Mouse (Mus musculus) adrenal gland, adult 18-20 months (tissue): ENCODE measurements around the gene Plod3. TPM values are rescaled to one million over a fixed set of nuclear protein-coding genes. Genes with fewer than 3 reads are reported as not detected.
A peak's percentile ranks its signal among the peaks of the same experiment; 100 is the strongest.

Source experiments
- DNase-seq, 2 experiments: peaks; one replicate each; pipeline ENCODE4 v3.0.0; 2021 to 2022; ENCODE audit warnings: low spot score in 2 of 2
- total RNA-seq, 2 experiments: library from RNA; stranded (reverse); gene quantifications; 1 replicate in 1 of 2; 2 replicates in 1 of 2; pipeline ENCODE4 v1.2.3; 2021

Gene Plod3
- total RNA-seq, 2 experiments from 2014 or later, result 68.7 to 72.3 TPM

DNA sequence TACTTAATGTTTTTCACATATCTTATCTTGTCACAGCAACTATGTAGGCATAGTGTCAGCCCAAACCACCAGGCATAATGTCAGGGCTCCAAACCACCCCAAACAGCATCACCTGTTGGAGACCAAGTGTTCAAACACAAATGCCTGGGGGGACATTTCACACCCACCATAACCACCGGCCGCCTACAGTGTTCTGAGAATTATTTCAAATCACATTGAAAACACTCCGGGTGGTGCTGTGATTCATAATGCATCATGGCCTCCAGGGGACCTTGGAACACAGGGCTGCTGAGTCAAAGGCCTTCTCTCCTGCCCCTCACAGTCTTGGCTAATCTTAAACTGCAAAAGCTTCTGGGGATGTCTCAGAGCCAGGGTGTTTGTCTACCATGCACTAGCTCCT is 29.1 kb downstream of the Plod3 start:
- DNase-seq, result peak in 1 of 2 experiments; percentile 42

DNA sequence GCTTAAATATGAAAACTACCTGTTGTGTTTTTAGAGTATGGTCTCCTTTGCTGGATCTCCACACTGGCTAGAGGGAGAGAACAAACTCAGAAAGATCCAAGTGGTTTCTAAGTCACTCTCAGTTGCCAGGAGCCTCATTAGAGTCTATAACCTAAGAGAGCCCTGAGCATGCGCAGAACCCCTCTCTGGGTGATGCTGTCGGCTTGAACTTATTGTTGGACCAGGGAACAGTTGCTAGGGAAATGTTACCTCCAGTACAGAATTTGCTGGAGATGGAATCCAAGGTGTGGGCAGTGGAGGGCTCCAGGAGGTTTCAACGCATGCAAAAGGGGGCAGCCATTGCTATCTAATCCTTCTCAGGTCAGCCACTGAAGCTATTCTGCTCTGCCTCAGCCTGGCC is 37.5 kb downstream of the Plod3 start:
- no peak for DNase-seq

- peak; percentile 85 to 87 for DNase-seq
Observed at GRCm38 (mm10) chr5:137025132-137025531, 38.3 kb downstream of the Plod3 start.

GRCm38 (mm10) chr5:137026092-137026491 is 39.3 kb downstream of the Plod3 start, which contains the start of gene Vgf:
Vgf (plus strand) TSS chr5:137026392.
- no peak for DNase-seq

GRCm38 (mm10) chr5:137028561-137029272 is 41.9 kb downstream of the Plod3 start:
- no peak for DNase-seq

DNA sequence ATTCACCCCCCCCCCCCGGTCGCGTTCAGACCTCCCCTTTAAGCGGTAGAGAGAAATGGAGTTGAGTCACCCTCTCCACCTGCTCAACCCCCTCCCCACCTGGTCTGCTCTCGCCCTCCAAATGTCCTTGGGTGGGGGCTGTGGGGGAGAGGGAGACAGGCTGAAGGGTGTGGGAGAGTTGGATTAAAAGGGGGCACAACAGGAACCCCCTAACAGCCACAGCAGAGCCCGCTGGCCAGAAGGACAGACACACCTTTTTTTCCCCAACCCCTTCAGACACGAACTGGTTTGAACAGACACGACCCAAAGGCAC is 42.4 kb downstream of the Plod3 start:
- no peak for DNase-seq

DNA sequence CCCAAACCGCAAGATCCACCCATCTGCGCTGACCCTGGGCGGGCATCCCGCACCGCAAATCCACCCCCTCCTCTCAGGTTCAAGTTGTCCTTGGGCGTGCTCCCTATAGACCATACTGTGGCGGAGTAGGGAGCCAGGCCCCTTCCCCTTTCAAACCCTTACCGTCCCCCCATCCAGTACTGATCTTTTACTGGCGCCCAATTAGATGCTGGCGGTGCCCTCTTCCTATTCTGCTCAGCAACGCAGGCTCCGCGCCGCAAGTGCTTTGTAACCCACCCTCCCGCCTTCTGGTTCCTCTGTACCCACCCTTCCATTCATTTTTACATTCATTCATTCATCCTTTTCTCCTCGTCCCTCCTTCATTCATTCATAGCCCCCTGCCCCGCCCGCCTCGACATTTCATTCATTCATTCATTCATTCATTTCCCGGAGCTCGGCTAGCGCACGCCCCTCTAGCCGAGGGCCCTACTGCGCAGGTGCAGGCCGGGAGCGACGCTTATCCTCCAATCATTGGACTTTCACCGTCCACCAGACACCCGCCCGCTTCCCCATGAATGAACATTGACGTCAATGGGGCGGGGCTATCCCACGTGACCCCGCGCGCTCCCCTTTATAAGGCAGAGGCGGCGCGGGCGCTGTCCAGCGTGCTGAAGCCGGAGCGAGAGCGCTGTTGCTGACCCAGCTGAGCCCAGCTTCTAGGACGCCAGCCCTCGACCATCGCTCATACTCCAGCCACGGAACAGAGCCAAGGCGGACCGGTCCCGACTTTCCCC is 43.0 kb downstream of the Plod3 start:
- DNase-seq, result peak; percentile 98

DNA sequence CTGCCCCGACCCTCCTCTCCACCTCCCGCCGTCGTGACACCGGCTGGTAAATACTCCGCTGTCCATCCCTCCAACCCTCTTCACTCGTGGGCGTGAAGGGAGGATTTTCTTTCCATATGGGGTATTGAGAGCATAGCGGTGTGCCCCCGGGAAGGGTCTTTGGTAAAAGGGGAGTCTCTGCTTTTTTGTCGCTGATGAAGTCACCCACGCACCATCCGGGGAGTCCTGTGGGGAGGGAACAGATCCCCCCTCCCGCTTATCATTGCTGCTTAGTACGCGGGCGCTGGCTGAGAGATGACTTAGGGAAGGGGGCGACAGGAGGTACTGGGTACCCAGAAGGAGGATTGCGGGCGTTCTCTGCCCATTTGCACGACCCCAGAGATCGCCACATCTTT is 43.6 kb downstream of the Plod3 start:
- DNase-seq, result no peak

GRCm38 (mm10) chr5:137031076-137032032 is 44.5 kb downstream of the Plod3 start:
- DNase-seq, result peak; percentile 37 to 39

DNA sequence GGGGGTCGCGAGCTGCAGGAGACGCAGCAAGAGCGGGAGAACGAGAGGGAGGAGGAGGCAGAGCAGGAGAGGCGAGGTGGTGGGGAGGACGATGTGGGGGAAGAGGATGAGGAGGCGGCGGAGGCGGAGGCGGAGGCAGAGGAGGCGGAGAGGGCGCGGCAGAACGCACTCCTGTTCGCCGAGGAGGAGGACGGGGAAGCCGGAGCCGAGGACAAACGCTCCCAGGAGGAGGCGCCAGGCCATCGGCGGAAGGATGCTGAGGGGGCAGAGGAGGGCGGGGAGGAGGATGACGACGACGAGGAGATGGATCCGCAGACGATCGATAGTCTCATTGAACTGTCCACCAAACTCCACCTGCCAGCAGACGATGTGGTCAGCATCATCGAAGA is 45.2 kb downstream of the Plod3 start:
- no peak for DNase-seq

DNA sequence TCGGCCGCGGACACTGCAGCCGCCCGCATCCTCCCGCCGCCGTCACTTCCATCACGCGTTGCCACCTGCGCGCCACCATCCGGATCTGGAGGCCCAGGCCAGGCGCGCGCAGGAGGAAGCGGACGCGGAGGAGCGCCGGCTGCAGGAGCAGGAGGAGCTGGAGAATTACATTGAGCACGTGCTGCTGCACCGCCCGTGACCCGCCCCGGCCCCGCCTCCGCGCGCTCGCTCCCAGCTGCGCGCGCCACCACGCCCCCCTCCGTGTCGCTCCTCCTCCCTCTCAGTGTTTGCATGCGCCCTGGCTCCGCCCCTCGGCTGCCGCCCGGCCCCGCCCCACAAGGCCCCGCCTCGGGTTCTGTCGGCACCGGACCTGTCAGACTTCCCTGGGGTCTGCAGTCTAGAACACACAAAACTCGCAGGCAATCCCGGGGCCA is 45.8 kb downstream of the Plod3 start:
- peak; percentile 88 to 94 for DNase-seq

DNA sequence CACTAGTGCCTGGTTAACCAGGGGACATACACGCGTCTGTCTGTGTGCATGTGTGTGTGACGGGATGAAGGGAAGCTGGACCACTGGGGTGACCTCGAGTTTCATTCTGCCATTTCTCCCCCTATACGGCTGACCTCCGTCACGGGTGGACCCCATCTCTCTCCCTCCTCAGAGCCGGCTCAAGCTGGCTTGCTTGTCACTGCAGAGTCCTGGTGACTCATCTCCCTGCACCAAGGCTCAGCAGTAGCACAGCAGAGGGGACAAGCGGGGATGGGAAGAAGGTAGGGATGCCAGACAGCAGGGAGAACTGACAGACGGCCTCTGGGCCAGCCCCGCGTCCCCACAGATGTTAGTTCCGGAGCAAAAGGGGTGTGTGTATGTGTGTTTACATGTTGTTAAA is 49.4 kb downstream of the Plod3 start:
- DNase-seq, result no peak

DNA sequence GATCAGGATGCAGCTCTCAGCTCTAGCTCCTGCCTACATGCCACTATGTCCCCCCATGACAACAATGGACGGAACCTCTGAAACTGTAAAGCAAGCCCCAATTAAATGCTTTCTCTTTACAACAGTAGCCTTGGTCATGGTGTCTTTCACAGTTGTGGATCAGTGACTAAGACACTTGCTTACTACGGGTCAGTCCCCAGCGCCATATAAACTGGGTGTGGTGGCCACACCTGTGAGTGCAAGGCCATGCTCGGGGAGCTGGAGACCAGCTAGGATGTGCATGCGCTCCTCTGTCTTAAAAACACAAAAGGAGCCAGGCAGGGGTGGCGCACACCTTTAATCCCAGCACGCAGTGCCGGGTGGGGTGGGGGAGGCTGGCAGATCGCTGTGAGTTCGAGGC is 52.6 kb downstream of the Plod3 start:
- DNase-seq, result no peak

DNA sequence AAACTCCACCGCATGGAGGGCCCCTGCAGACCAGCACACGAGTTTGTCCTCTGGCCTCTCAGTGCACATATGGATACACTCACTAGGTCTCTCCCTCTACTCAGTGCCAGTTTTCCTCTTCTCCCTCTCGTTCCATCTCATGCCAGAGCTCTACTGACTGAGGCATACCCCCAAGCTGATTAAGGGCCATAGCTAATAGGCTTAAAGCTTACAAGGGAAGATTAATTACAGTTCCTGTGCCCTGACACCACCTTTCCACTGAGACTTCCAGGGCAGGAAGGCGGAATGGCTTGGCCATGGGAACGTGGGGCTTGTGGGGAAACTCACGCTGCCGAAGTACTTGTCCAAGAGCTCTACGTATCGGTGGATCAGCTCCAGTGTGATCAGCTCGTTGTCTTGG is 54.6 kb downstream of the Plod3 start:
- DNase-seq, result no peak

DNA sequence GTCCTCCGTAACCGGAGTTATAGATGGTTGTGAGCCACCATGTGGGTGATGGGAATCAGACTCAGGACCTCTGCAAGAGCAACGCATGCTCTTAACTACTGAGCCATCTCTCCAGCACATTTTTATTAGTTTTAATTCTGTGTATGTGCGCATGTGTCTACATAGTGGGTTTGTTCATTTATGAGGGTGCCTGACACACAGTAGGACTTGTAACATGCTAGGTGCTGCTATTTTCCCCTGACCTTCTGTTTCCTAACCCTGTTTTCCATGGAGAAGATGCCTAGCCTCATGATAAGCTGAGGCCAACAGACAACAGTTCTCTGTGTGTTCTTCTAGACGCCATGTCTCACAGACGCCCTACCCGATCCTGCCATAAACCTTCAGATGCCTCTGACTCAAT is 57.2 kb downstream of the Plod3 start:
- DNase-seq, result no peak

- peak; percentile 96 to 97 for DNase-seq
Observed at GRCm38 (mm10) chr5:137045402-137046323, 58.8 kb downstream of the Plod3 start, which contains the start of gene Ap1s1. Ap1s1 (minus strand) TSS chr5:137046135.
